Mouse (Mus musculus) stomach, postnatal 0 days (tissue): Measurements from ENCODE around the gene Rrh. TPM values are rescaled to one million over a fixed set of nuclear protein-coding genes. Genes with fewer than 3 reads are reported as not detected.

ENCODE experiments used
- ATAC-seq: fragments of 200-750 bp; cut with Nextera tagmentation; 2 replicates; pipeline ENCODE4 v1.8.0; 2017; ENCODE audit not compliant: low FRiP score, low TSS enrichment
- DNase-seq: peaks from one replicate; pipeline ENCODE4 v3.0.0-alpha.2; 2016; ENCODE audit warnings: low spot score
- H3K27ac ChIP-seq: fragments of 300-500 bp; sonication (generic); replicated peaks from 2 replicates; pipeline ENCODE4 v1.5.1; 2014; ENCODE audit warnings: mild to moderate bottlenecking, control low read depth
- H3K27me3 ChIP-seq: fragments of 300-500 bp; sonication (generic); 2 replicates; pipeline ENCODE4 v1.6.1; 2014; ENCODE audit warnings: low read length; ENCODE audit not compliant: control insufficient read depth, insufficient read depth
- H3K36me3 ChIP-seq: fragments of 300-500 bp; sonication (generic); 2 replicates; pipeline ENCODE4 v1.6.1; 2014; ENCODE audit warnings: low read length, mixed read lengths; ENCODE audit not compliant: control insufficient read depth, insufficient read depth
- H3K4me1 ChIP-seq: fragments of 300-500 bp; sonication (generic); replicated peaks from 2 replicates; pipeline ENCODE4 v1.6.1; 2014; ENCODE audit warnings: antibody characterized with exemption; ENCODE audit not compliant: control insufficient read depth, insufficient read depth
- H3K4me2 ChIP-seq: fragments of 300-500 bp; sonication (generic); replicated peaks from 2 replicates; pipeline ENCODE4 v1.6.1; 2014; ENCODE audit warnings: low read depth, mild to moderate bottlenecking, control low read depth, moderate library complexity
- H3K4me3 ChIP-seq: fragments of 300-500 bp; sonication (generic); 2 replicates; pipeline ENCODE4 v1.5.1; 2014; ENCODE audit warnings: low read depth, low read length, control low read depth
- H3K9ac ChIP-seq: fragments of 300-500 bp; sonication (generic); 2 replicates; pipeline ENCODE4 v1.6.1; 2014; ENCODE audit warnings: mild to moderate bottlenecking, low read length, control low read depth, mixed read lengths
- H3K9me3 ChIP-seq: fragments of 300-500 bp; sonication (generic); 2 replicates; pipeline ENCODE4 v1.6.1; 2016; ENCODE audit warnings: low read length; ENCODE audit not compliant: control insufficient read depth
- CTCF ChIP-seq: IDR thresholded peaks from 2 replicates; pipeline ENCODE4 v1.5.1; 2016; ENCODE audit warnings: antibody characterized with exemption, low read depth, mild to moderate bottlenecking, moderate library complexity
- EP300 ChIP-seq: optimal IDR thresholded peaks from 2 replicates; pipeline ENCODE3; 2016; ENCODE audit warnings: antibody characterized with exemption
- WGBS: fragments of 180-500 bp; shearing (Covaris S2); extraction: QIAGEN DNeasy Blood & Tissue Kit; methylation state at CpG from one replicate; pipeline ENCODE4 v1.1.7; 2014; 5-methylcytosine and 5-hydroxymethylcytosine counted together
- polyA plus RNA-seq: library from polyadenylated mRNA; unstranded; fragments of >200 nt; fragmentation: Nextera tagmentation; extraction: Ambion mirVana; gene quantifications from 2 replicates; pipeline ENCODE4 v1.2.1, GENCODE M21; 2015

The Rrh gene
- polyA plus RNA-seq, 1 experiment from 2014 or later, result 0.05 TPM

- Histone ChIP-seq H3K4me1 (no peaks in the 10 kb centered on the region), H3K36me3 (no peaks in the 10 kb centered on the region), H3K9ac (no peak within 1 kb of the TSS), H3K27ac (no peak within 1 kb of the TSS), H3K27me3 (no peaks in the 10 kb centered on the region), H3K4me2 (peak within 1 kb of the TSS; percentile 47), H3K4me3 (peak within 1 kb of the TSS; percentile 19), H3K9me3 (no peaks in the 10 kb centered on the region)
- WGBS, result 7% methylated on average over 20 of the region's 20 CpGs
- TF ChIP-seq CTCF, result no peak
- no peak for TF ChIP-seq EP300
- DNase-seq (peak; percentile 29), ATAC-seq (0 out of 2 replicates have a peak, but pooled peaks have one; percentile 18)
Observed at GRCm38 (mm10) chr3:129754650-129755604, 67.5 kb downstream of the Rrh start, which contains the start of gene Egf. TSS of gene Egf (minus strand) at chr3:129755316.

Other genes starting within 250 kb of the Rrh start
- gene Egf, start 67.3 kb downstream of the Rrh start, polyA plus RNA-seq, result 0.52 and 1.3 TPM in 2 replicates
- gene Lrit3, start 18.6 kb downstream of the Rrh start, polyA plus RNA-seq, result 0.29 and 0.32 TPM in 2 replicates
- 41.0 and 48.4 TPM in 2 replicates for gene Gar1, start 8.8 kb upstream of the Rrh start, polyA plus RNA-seq
- gene Cfi, start 13.3 kb upstream of the Rrh start, polyA plus RNA-seq, result 152 and 155 TPM in 2 replicates
- gene Pla2g12a, start 56.0 kb upstream of the Rrh start, polyA plus RNA-seq, result 64.7 and 66.7 TPM in 2 replicates
- 164 and 176 TPM in 2 replicates for gene Casp6, start 78.8 kb upstream of the Rrh start, polyA plus RNA-seq
- 8.0 and 8.7 TPM in 2 replicates for gene Mcub, start 147.6 kb upstream of the Rrh start, polyA plus RNA-seq
- 10.9 and 12.7 TPM in 2 replicates for gene Sec24b, start 239.0 kb upstream of the Rrh start, polyA plus RNA-seq